Mouse (Mus musculus): ENCODE data around the gene Rpap2.

DNA sequence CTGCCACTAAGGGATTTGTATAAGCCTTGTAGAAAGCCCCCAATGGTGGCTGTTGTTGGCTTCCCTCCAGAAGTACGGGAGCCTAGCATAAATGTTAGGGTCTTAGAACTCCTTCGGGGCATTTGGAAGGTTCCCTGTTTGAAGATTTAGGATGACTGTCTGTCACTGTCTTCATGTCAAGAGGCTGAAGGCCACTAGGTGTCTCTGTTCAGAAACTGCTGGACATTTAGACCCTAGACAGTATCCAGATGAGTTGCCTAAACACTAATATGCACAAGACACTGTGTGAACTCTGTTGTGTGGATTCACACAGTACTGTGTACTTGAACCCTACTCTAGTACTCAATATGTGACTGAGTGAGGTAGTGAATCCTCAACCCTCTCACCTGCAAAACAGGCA lies 87.2 kb downstream of the Rpap2 start:
- TF ChIP-seq POLR2A (IDR thresholded peaks at IDR 0.05; ENCODE audit: borderline replicate concordance, low read depth, low read length) (no peak), CTCF (IDR thresholded peaks at IDR 0.05; ENCODE audit: low read depth, low read length) (no peak)
